Mouse (Mus musculus): Measurements from ENCODE around the gene AI464131.

AI464131 gene

DNA sequence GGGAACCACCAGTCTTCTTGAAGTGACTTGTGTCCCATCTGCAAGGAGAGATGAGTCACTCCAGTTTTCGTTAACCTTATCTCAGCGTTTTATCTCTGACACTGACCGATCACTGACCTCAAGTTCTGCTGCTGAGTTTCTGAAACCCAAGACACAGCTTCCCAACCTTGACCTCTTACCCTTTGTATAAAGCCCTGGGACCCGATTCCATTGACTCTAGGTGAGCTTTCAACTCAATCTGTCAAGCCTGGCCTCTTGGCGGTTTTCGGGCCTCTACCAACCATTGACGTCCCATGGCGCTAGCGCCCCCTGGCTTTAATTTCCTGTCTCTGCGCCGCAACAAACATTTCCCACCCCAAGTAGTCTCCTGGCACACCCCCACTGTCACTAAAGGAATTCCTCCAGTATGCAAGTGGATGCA is 2.3 kb upstream of the AI464131 start:
- peak; percentile 77 for DNase-seq (ENCODE audit: low read depth, low spot score)

DNA sequence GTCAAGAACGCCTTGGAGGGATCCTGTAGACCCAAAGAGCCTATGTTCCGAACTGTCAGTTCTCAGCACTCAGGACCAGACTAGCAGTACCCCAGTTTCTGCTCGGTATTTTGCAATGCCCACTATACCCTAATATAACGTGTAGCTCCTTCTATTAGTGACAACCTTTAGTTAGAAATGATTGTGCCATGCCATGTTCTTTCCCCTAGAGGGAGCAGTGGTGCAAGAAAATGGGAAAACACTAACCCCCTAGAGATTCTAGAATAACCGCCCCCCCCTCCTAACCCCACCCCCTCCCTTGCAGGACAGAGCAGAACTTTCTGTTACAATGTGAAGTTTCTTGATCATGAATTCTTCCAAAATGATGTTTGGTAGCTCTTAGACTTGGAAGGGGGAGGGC is 1.4 kb upstream of the AI464131 start:
- DNase-seq (ENCODE audit: low read depth, low spot score): peak; percentile 48

GRCm38 (mm10) chr4:41502171-41502940 is 520 bp downstream of the AI464131 start:
- peak; percentile 87 for DNase-seq (ENCODE audit: low read depth, low spot score)

GRCm38 (mm10) chr4:41500787-41501186 is 2.1 kb downstream of the AI464131 start:
- no peak for DNase-seq (ENCODE audit: low read depth, low spot score)

- DNase-seq (ENCODE audit: low read depth, low spot score): no peak
Measured at GRCm38 (mm10) chr4:41499619-41500018, 3.3 kb downstream of the AI464131 start.

GRCm38 (mm10) chr4:41498921-41499391 is 3.9 kb downstream of the AI464131 start:
- DNase-seq (ENCODE audit: low read depth, low spot score): peak; percentile 59

DNA sequence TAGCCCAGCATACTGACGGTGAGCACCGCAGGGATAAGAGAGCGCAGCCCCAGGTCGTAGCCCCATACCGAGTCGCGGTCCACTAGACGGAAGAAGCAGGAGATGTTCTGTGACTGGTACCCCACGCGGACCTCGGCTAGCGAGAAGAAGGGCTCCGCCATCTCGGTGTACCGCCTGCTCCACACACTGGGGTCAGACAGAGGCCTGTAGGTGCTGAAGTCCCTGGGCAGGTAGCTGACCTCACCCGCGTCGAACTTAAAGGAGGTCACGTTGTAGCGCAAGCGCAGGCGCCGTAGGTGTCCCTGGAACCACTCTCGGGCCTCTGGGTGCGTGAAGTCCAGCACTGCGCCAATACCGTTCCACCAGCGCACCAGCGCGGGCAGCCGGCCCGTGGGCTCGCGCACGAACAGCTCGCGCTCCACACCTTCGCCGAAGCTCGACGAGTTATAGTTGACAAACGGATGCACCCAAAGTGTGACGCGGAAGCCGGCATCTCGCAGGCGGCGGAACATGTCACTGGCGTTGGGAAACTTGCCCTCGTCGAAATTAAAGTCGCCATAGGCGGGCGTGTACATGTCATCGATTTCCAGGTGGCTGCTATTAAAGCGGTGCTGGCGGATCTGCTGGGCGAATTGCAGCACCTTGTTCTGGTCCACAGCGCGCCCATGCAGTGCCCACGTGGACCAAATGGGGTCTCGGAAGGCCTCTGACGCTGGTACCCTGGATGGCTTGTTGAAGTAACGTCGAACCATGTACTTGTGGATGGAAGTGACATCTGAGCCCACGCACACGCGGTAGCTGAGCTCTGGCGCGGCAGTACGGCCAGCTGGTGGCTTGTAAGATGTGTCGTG is 4.7 kb downstream of the AI464131 start:
- DNase-seq (ENCODE audit: low read depth, low spot score): peak; percentile 27

- peak; percentile 79 for DNase-seq (ENCODE audit: low read depth, low spot score)
Measured at GRCm38 (mm10) chr4:41497579-41497978, 5.3 kb downstream of the AI464131 start.

DNA sequence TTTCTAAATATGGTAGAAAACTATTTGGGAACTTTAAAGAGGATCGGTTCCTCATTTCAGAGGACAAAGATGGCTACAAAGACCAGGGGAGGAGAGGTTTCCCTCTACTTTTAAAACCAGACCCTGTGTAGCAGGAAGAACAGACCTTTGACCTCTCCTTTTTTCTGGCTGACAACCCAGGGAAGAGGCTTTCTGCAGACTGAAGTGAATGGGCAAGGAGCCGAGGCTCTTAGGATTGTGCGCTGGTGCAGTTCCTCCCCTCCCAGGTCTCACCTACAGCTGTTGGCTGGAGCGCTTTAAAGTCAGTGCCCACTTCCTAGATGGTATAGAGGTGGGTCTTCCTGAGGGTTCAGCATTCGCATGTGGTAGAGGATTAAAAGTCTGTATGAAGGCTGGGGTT is 5.8 kb downstream of the AI464131 start:
- DNase-seq (ENCODE audit: low read depth, low spot score): no peak

DNA sequence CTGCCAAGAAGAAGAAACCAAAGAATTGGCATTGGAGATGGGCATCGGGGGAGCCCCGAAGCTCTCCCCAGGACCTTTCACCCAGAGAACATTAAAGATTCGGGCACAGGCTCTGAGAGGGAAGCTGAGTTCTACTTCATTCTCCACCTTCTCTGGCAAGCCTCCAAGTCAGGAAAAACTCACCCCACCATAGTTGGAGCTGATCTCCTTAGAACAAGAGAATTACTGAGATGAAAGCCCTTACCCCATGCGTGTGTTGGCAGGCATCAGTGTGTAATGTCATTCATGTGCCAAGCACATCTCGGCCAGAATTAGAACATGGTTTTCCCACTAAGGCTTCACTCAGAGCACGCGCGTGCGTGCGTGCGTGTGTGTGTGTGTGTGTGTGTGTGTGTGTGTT is 7.0 kb downstream of the AI464131 start:
- no peak for DNase-seq (ENCODE audit: low read depth, low spot score)

DNA sequence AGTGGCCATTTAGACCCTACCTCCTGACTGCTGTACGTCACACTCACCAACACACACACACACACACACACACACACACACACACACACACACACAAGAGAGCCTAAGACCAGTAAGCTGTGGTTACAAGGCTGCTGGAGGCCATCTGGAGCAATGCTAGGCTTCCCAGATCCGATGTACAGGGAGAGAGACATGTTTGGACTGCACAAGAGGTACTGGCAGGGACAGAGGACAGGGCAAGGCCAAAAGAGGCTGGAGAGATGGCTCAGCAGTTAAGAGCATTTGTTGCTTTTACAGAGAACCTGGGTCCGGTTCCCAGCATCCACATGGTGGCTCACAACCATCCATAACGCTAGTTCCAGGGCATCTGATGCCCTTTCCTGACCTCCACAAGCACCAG is 7.8 kb downstream of the AI464131 start:
- DNase-seq (ENCODE audit: low read depth, low spot score): no peak

GRCm38 (mm10) chr4:41494378-41494777 is 8.5 kb downstream of the AI464131 start:
- DNase-seq (ENCODE audit: low read depth, low spot score): no peak

GRCm38 (mm10) chr4:41493464-41494116 is 9.3 kb downstream of the AI464131 start:
- no peak for DNase-seq (ENCODE audit: low read depth, low spot score)

DNA sequence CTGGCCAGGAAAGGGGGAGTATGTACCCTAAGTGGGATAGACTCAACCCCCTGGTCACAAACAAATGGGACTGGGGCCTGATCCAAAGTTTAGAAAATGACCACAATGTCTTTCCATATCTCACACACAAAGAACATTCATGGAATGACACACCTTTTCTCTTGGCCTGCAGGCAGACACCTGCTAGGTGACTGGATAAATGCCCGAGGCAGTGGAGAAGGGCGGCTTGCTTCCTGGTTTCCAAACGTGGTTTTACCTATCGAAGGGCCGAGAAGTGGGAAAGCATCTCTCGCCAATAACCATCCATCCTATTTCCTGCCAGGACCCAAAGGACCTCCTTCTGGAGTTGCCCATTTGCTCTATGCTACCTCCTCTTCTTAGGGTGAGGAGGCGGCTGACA is 9.9 kb downstream of the AI464131 start:
- no peak for DNase-seq (ENCODE audit: low read depth, low spot score)

- no peak for DNase-seq (ENCODE audit: low read depth, low spot score)
Measured at GRCm38 (mm10) chr4:41481601-41482017, 21.3 kb downstream of the AI464131 start.

DNA sequence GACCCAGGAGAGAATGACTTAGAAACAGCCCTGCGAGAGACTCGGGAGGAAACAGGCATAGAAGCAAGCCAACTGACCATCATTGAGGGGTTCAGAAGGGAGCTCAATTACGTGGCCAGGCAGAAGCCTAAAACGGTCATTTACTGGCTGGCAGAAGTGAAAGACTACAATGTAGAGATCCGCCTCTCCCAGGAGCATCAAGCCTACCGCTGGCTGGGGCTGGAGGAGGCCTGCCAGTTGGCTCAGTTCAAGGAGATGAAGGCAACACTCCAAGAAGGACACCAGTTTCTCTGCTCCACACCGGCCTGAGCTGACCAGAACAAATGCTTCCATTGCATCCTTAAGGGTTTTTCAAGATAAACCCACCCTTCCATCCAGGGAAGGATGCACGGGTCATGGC is 22.6 kb downstream of the AI464131 start:
- DNase-seq (ENCODE audit: low read depth, low spot score): no peak

DNA sequence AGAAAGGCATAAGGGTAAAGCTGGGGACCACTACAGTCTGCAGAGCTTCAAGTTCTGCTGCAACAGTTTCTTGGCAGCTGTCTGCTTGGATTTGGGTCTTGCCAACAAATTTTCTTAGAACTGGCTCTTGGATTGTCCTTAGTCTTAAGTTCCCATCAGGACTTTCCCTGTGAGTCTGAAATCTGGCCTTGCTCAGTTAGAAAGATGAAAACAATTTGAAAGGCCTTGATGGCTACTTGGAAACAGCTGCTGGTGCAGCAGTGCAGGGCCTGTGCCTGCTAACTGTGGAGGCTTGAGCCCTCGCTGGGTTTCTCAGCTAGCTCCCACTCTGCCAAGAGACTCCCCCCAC is 23.4 kb downstream of the AI464131 start:
- DNase-seq (ENCODE audit: low read depth, low spot score): no peak

DNA sequence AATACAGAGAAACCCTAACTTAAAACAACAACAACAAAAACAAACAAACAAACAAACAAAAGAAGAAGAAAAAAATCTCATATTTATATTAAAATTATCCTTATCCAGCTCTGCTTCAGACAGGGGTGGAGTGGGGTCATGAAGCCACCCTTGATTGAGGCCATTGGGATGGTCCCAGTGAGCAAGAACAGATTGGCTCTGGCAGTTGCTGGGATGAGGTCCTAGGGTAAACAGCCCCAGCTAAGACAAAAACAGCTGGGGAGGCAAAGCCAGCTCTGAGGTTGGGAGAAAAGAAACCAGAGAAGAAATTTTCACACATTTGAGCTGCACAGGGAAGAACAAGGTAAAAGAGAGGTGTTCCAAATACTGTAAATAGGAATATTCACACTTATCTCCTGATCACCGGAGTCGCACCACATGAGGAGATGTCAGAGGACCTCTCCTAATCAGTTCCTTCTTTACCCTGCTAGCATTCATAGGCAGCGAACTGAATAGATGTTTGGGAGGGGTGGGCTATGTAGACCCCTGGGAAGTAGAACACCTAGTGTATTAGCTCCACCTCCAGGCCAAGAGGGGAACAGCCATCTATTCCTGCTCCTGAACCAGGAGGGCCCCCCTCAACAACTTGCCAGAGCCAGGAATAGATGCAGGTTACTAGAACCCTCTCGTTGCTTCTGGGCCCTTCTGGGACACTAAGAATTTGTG is 24.0 kb downstream of the AI464131 start:
- no peak for DNase-seq (ENCODE audit: low read depth, low spot score)

GRCm38 (mm10) chr4:41477648-41478160 is 25.2 kb downstream of the AI464131 start:
- no peak for DNase-seq (ENCODE audit: low read depth, low spot score)

DNA sequence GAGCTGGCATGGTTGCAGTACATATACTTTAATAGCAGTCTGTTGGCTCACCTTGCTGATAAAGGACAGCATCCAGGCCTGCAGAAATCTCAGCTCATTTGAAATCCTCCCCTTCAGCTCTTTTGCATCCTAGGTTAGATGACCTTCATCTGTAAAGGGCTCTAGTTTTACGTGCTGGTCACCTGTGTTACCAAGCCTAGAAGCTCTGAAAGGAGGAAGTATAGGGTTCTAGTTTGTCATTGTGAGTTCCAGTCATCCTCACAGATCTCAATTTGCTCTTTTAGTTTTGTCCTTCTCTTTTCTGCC is 31.5 kb downstream of the AI464131 start:
- no peak for DNase-seq (ENCODE audit: low read depth, low spot score)

GRCm38 (mm10) chr4:41470684-41471383 is 32.0 kb downstream of the AI464131 start:
- DNase-seq (ENCODE audit: low read depth, low spot score): no peak

Measured in ES-CJ7 (cell line).